Mouse (Mus musculus): Measurements from ENCODE around the gene Stx2.

DNA sequence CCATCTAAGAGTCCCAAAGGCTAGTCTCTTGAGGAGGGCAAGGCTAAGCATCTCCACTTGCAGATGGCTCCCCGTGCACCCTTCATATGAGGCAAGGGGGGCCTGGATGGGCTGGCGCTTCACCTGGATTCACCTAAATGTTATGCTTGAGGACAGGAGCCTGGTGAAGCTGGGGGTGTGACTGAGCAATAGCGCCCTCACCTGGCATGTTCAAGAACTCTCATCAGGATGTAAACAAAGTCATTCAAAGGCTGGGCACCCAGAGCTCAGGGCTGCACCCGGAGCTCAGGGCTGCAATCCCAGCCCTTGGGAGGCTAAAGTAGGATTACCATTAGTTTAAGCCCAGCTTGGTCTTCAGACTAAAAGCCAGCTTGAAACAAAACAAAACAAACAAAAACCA lies 44.0 kb downstream of the Stx2 start:
- TF ChIP-seq CTCF (IDR thresholded peaks at IDR 0.05; ENCODE audit: low read depth) (no peak), EP300 (IDR thresholded peaks at IDR 0.05; ENCODE audit: low read depth) (no peak)
